Mouse (Mus musculus) thymus, adult 18-20 months (tissue): Measurements from ENCODE around the gene Cacna2d4.

Experiments used
- DNase-seq, 2 experiments: peaks; one replicate each; pipeline ENCODE4 v3.0.0; 2022; ENCODE audit warnings: mixed read lengths in 2 of 2

Cacna2d4 gene

DNA sequence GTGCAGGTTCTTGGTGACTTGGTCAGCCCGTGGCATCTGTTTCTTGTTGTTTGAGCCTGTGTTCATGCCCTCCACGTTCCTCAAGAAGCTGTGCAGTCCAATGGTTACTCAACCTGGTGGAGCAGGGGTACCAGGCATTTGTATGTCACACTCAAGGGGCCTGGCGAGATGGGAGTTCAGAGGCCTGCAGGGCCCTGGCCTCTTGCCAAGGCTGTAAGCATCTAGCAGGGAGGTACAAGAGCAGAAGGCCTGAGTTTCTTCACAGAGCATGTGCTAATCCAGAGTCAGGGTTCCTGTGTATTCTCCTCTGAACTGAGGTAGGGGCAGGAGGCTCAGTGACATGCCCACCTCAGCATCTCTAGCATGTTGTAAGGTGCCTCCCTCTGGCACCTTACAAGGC lies 76.8 kb downstream of the Cacna2d4 start:
- no peak for DNase-seq

DNA sequence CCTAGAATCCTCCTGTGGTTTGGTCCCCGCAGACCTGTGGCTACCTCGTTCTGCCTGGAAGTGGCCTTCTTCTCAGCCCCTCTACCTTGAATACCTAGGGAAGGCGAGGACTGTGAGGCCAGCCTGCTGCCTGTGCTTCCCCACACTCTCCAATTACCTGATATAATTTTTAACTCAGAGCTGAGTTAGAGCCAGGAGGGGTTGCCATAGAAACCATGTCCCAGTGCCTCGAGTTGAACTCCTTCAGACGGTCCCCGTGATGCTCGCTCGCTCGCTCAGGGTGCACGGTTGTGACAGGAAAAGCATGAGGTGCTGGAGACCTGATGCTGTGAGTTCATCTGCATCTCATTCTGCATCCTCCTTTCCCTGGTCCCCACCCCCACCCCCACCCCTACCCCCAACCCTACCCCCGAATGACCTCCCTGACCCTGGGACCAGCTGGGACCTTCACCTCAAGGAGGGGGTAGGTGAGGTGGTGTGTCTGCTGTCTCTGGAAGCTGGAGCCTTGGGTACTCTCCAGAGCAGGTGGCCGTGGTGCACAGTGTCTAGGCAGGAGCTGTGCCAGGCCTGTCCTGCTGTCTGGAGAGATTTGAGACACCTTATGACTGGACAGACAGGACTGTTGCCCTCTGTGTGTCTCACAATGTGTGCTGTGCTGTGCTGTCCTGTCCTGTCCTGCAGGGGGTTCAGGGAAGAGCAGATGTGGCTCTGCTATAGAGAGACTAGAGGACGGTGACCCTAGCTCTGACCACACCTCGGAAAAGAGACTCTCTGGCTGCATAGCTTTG lies 77.5 kb downstream of the Cacna2d4 start:
- no peak for DNase-seq

DNA sequence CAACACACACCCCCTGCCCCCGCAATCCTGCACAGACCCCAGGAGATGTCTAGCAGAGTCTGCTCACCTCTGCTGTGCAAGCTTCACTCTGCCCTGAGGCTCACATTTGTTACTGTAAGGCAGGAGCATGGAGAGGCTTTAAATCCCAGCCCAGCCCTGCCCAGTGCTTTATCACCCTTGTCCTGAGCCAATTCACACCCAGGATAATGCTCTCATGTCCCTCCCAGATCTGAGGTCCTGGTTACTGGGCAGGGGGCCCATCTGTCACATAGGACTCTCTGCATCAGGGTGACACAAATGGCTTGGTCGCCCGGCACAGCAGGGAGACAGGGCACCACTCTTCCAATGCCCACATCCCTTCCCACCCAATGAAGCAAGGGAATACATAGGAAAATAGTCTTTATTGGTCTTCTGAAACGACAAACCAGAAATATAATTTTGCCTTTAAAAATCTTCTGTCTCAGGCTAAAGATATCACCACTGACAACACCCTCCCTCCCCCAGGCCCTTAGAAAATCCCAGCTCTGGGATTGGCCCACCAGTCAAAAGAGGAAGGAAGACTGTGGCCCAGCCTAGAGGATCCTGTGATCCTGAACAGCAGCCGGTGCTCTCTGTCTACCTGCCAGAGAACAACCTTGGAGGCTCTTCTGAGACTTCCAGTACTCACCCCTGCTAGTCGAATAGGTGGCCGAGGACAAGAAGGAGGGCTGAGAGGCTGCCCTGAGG lies 78.6 kb downstream of the Cacna2d4 start:
- no peak for DNase-seq

GRCm38 (mm10) chr6:119318732-119319131 lies 82.4 kb downstream of the Cacna2d4 start:
- DNase-seq = no peak

- DNase-seq = no peak
Measured at GRCm38 (mm10) chr6:119319358-119319757, 83.0 kb downstream of the Cacna2d4 start.

DNA sequence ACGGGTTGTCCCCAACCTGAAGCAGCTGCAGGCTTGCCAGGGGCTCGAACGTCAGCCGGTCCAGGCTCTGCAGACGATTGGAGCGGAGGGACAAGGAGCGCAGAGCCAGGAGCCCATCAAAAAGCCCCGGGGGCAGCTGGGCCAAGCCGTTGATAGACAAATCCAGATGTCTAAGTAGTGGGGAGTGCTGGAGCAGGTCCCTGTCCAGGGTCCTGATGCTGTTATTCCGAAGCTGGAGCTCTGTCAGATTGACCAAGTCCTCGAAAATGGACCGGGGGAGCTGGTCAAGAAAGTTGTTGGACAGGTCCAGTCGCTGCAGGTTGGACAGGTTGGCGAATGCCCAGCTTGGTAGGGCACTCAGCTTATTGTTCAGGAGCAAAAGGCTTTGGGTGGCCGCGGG lies 84.2 kb downstream of the Cacna2d4 start:
- DNase-seq = no peak

- no peak for DNase-seq
Measured at GRCm38 (mm10) chr6:119321752-119322151, 85.4 kb downstream of the Cacna2d4 start.

DNA sequence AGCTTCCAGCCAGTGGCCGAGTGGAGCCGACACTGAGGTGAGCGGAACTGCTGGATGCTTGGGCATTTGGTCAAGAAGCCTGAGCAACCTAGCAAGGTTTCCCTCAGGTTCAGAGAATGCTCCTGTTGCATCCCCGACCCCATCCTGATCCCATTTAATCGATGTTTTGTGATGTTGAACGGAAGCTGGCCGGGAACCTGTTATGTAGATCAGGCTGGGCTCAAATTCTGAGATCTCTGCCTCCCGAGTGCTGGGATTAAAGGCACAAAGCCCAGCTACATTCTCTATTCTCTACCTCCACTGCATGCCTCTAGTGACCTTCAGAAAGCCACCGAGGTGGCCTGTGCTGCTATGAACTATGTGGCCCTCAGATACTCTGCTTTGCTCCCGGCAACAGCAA lies 88.5 kb downstream of the Cacna2d4 start:
- no peak for DNase-seq

GRCm38 (mm10) chr6:119325978-119326377 lies 89.7 kb downstream of the Cacna2d4 start:
- no peak for DNase-seq

- DNase-seq = no peak
Measured at GRCm38 (mm10) chr6:119326541-119326940, 90.2 kb downstream of the Cacna2d4 start.

- DNase-seq = no peak
Measured at GRCm38 (mm10) chr6:119328521-119329115, 92.3 kb downstream of the Cacna2d4 start.

DNA sequence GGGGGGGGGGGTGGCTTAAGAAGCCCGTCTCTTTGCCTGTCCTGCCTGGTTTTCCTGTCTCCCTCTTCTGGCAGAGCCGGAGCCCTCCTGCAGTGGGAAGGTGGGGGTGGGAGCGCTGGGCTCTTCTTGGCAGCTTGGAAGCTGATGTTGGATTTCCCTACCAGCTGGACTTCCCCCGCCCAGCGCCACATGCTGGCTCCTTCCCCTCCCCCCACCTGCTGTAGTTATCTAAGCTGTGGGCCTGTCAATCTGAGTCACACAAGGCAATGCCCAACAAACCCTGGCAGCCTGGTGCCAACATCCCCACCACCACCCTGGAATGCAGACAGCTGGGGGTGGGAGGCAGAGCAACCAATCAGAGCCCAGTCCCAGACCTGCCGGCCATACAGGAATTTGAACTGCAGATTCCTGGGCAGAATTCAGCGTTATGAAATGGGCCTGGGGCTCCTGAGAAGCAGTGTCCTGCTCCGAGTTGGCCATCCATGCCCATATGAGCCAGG lies 92.9 kb downstream of the Cacna2d4 start:
- DNase-seq = no peak

GRCm38 (mm10) chr6:119329936-119330335 lies 93.6 kb downstream of the Cacna2d4 start:
- no peak for DNase-seq

- peak; percentile 49 to 57 for DNase-seq
Measured at GRCm38 (mm10) chr6:119330506-119330905, 94.2 kb downstream of the Cacna2d4 start, which contains the start of gene Lrtm2. Gene Lrtm2 (minus strand): TSS chr6:119330766.

- no peak for DNase-seq
Measured at GRCm38 (mm10) chr6:119332111-119332510, 95.8 kb downstream of the Cacna2d4 start.

DNA sequence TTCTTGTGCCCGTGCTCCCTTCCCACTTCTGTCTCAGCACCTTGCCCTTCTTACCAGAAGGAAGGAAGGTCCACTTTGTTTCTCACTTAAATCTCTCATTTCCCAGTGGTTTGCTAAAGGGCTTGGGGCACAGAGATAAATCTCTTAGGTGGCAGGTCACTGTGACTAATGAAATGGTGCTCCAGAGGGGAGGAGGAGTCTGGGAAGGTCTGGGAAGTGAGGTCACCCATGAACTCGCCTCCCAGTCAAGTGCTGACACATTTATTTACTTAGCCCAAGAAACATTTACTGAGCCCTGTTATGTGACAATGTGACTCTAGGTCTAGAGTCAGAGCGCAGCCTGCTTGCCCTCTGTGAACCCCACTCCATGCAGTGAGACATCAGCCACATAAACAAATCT lies 96.9 kb downstream of the Cacna2d4 start:
- DNase-seq = no peak

- no peak for DNase-seq
Measured at GRCm38 (mm10) chr6:119333831-119334230, 97.5 kb downstream of the Cacna2d4 start.

DNA sequence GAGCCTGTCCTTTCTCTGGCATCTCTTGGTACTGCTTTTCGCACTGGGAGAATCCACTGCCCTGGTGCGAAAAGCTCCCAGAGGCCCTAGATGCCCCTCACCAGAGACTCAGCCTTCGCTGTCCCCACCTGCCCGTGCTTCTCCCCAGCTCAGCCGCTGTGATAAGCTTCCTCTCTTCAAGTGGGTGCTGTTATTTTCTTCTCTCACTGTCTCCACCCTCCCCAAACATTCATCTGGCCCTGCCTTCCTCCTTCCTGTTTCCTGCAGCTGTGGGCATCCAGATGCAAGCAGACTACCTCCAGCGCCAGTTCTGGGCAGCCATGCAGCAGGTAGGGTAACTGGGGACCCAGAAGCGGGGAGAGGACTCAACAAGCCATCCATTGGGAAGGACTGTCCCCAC lies 99.8 kb downstream of the Cacna2d4 start:
- peak; percentile 63 to 78 for DNase-seq

DNA sequence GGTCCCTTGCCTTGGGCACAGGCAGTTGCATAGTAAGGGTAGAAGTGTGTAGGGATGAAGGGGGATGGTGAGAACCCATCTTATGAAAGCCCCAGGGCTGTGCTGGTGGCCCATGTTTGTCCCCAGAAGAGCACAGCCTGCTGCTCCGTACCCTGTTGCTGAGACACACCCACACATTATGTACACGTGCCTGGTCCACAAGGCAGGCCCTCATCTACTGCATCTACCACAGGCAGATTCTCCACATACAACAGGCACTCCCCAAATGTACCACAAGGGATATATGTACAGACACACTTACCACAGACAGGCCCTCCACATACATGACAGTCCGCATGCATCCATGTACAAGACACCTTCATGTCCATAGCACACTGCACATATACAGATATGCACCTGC lies 101.0 kb downstream of the Cacna2d4 start:
- DNase-seq = no peak

DNA sequence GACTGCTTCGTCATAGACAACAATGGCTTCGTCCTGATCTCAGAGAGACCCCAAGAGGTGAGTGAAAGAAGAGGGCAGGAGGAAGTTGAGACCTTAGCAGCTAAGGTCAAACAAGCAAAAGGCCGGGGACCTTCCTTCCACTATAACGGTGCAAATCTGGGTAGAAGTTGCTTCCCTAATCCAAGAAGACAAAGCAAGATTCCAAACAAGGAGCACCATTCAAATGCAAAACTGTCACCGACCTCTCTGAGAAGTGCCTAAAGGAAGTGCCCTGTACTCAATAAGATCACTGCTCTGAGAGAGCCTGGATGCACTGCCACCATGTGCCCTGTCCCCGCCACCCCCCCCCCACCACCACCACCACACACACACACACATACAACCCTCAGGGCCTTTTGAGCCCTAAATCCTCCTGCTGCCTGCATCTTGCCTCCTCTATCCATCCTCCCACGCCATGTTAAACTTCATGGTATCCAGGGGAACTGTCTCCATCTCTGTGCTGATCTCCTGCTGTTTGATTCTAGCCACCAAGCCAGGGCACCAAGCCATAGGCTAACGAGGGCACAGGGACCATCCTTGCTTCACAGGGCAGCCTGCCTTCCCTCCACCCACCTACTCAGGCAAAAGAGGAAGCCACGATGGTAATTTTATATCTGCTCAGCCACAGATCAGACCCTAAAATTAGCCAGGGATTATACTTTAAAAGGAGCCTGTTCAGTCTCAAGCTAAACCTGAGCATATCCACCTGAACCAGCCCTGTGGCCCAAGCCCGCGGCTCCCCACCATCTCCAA lies 102.0 kb downstream of the Cacna2d4 start:
- DNase-seq = no peak

- DNase-seq = no peak
Measured at GRCm38 (mm10) chr6:119341409-119341808, 105.1 kb downstream of the Cacna2d4 start.

GRCm38 (mm10) chr6:119346257-119346656 lies 109.9 kb downstream of the Cacna2d4 start:
- DNase-seq = no peak

DNA sequence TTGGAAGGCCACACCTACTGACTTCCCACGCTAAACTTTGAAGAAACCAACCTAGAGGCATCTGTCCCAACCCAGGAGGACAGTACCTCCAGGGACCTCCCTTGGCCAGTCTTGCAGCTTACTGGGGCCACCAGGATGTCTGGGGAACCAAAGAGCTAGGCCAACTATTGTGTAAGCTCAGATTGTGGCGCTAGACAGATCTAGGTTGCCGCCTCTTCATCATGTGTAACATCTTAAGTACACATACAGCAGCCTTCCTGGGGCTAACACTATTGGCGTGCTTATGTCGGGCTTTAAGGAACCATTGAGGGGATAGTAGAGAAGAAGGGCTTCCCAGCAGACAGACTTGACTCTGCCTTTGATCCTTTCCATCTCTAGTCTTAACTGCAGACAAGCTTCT lies 111.5 kb downstream of the Cacna2d4 start:
- no peak for DNase-seq
